Mouse (Mus musculus): Measurements from ENCODE around the gene Myadml2.

Gene Myadml2

GRCm38 (mm10) chr11:120612763-120613162 lies 35.2 kb downstream of the Myadml2 start:
- DNase-seq (ENCODE audit: low spot score in 2 of 2): peak; percentile 57 to 78

DNA sequence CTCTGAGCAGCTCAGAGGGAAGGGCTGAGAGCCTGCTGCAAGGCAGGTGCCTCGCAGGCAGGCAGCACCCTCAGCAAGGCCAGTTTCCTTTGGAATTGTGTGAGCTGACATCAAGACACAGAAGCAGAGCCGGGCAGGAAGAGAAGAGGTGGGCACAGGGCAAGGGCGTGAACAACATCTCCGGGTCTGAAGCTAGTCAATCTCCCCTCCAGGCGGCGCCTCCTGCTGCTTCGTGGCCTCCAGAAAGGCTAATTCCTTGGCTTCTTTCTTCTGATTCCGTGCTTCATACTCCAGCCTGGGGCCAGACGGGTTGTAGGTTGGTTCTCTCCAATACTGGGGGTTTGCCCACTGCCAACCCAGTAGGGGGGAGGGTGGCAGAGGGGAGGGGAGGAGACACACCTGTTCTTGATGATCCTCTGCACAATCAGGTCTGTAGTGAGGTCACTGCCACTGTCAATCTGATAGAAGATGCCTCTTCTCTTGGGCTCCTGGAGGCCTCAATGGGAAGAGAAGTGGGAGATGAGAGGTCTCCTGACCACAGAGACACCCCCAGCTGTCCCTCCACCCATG lies 37.4 kb downstream of the Myadml2 start:
- no peak for DNase-seq (ENCODE audit: low spot score in 2 of 2)

GRCm38 (mm10) chr11:120609250-120609649 lies 38.7 kb downstream of the Myadml2 start:
- DNase-seq (ENCODE audit: low spot score in 2 of 2): no peak

- no peak for DNase-seq (ENCODE audit: low spot score in 2 of 2)
These were observed 39.5 kb downstream of the Myadml2 start, which contains the start of gene Npb for GRCm38 (mm10) chr11:120608241-120609034. Npb (plus strand) TSS chr11:120608477.

GRCm38 (mm10) chr11:120606764-120607163 lies 41.2 kb downstream of the Myadml2 start:
- DNase-seq (ENCODE audit: low spot score in 2 of 2): no peak

DNA sequence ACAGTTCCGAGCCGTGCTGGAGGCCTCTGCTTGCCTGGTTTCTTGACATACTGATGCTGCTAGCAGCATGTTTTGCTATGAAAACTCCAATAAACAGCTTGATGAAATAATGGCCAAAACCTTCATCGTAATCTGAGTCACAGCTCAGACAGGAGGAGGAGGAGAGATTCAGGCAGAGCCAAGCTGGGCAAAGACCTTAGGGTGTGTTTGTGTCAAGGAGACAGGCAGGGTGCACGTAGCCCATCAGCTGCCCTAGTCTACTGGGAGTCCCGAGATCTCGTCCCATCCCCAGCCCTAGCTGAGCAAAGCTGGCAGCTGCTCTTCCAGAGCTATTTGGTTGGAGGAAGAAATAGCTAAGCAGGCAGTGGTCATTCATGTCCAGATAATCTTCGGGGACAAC lies 42.3 kb downstream of the Myadml2 start:
- no peak for DNase-seq (ENCODE audit: low spot score in 2 of 2)

GRCm38 (mm10) chr11:120603545-120603944 lies 44.4 kb downstream of the Myadml2 start:
- DNase-seq (ENCODE audit: low spot score in 2 of 2): no peak

- no peak for DNase-seq (ENCODE audit: low spot score in 2 of 2)
These were observed 47.2 kb downstream of the Myadml2 start for GRCm38 (mm10) chr11:120600716-120601115.

- no peak for DNase-seq (ENCODE audit: low spot score in 2 of 2)
These were observed 48.9 kb downstream of the Myadml2 start for GRCm38 (mm10) chr11:120598990-120599549.

DNA sequence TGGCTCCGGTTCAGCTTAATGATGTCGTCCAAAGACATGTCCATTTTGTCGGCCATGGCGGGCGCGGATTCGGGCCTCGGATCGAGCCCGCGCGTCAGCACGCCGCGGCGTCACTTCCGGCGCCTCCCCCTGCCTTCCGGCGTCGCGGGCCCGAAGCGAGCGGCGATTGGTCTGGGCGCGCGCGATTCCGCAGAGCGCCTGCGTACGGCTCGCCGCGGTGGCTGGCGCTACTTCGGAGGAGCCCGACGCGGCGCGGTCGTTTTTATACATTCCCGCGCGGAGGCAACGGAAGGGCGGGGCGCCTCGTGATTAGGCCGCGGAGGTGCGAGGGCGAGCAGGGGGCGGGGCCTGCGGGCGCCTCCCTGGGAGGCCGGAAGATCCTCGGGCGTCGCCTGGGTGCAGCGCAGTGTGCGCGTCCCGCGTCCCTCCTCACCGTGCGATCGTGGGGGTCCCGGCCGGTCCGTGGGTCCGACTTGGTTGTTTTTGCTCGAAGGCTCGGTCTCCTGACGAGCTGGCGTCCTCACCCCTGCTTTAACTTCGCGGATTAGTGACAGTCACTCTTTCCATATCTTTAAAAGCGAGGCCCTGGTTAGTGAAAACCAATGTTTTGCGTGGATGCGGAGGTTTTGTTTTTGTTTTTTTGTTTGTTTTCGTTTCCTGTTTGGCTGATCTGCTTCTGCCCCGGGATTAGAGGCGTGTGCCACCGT lies 49.5 kb downstream of the Myadml2 start, which contains the start of the genes Alyref and Anapc11:
Alyref (minus strand) TSS at position 83 of the 707 bp plus-strand sequence.
Anapc11 (plus strand) TSS at position 139 of the 707 bp plus-strand sequence.
- DNase-seq (ENCODE audit: low spot score in 2 of 2): peak; percentile 88 to 93

GRCm38 (mm10) chr11:120597240-120598235 lies 50.4 kb downstream of the Myadml2 start:
- no peak for DNase-seq (ENCODE audit: low spot score in 2 of 2)
